Mouse (Mus musculus) spleen, embryonic (tissue): ENCODE measurements around the gene Wfdc21.

Experiments
- CTCF ChIA-PET: fragments of 350-600 bp; sonication (Branson Sonifier 250); formaldehyde crosslinking; loops from one replicate; lab custom pipeline; 2022; lab: Charles Lee

Gene Wfdc21

GRCm38 (mm10) chr11:83796980-83797608 is 50.4 kb downstream of the Wfdc21 start:
- CTCF ChIA-PET = interaction anchor here (0.6 kb wide), 1 partner anchor 73 kb away, joined by 3 read pairs; no protein-coding TSS in a partner anchor

- CTCF ChIA-PET = no interaction called here
Measured at GRCm38 (mm10) chr11:83799871-83800430, 53.2 kb downstream of the Wfdc21 start.

GRCm38 (mm10) chr11:83802166-83802565 is 55.4 kb downstream of the Wfdc21 start:
- CTCF ChIA-PET = interaction anchor here (0.6 to 0.7 kb wide), 2 partner anchors 99 to 312 kb away, joined by 4 to 14 read pairs; no protein-coding TSS in a partner anchor
